Mouse (Mus musculus): Measurements from ENCODE around the gene Mas1.

DNA sequence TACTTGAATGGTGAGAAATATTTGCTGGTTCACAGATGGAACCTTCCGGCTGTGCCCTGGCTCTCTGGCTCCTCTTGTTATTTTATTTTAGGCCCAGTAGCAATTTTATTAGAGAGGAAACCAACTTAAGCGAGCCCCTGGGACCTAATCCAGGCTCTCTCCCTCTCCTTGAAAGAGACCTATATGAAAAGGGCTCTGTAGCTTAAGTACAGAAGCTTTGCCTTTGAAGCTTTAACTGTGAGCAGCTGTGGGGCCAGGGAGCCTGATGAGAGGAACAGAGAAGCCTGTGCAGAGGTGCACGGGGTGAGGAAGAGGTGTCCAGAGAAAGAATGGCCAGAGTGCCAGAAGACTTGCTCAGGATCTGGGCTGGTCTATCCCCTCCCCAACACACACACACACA is 33.1 kb downstream of the Mas1 start:
- TF ChIP-seq POLR2A (IDR thresholded peaks at IDR 0.05; ENCODE audit: extremely low read depth, insufficient read depth, low read length) (no peak), CTCF (IDR thresholded peaks at IDR 0.05; ENCODE audit: extremely low read depth, insufficient read depth, low read length) (no peak)

Data from cortical plate, adult 2 months (tissue).